Mouse (Mus musculus): ENCODE results near the gene Paxip1. TPM values are rescaled to one million over a fixed set of nuclear protein-coding genes. Genes with fewer than 3 reads are reported as not detected.

Gene Paxip1
- polyA plus RNA-seq, 1 experiment = 34.8 TPM

DNA sequence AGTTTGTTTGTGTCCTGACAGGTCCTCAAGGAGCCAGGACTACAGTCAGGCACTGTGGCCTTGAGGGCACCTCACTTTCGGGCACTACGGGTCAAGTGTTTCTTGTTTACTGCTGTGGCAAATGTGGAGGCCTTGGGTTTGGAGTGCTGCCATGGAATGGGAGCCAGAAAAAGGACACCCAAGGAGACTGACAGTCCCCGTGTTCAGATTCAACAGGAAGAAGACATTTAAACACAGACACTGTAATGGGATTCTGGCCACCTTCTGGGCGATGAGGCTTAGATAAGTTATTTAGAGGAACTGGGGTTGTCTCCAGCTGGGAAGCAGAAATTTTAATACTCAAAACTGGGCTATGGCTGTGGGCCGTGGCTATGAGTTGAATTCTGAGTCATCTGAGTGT, 60.8 kb downstream of the Paxip1 start:
- Histone ChIP-seq H3K27me3 (ENCODE audit: control insufficient read depth, insufficient read depth, low read length) (no peaks in the 10 kb centered on the region), H3K27ac (ENCODE audit: control insufficient read depth, insufficient read depth, low read depth, low read length) (no peak overlapping the region), H3K4me3 (ENCODE audit: control insufficient read depth, low read depth, low read length) (no peak overlapping the region), H3K4me1 (ENCODE audit: control insufficient read depth, insufficient read depth, low read length) (no peaks in the 10 kb centered on the region), H3K36me3 (ENCODE audit: control insufficient read depth, insufficient read depth, low read length) (no peaks in the 10 kb centered on the region)
- no peak for TF ChIP-seq POLR2A (IDR thresholded peaks at IDR 0.05; ENCODE audit: control insufficient read depth, low read depth, low read length)
- no peak for TF ChIP-seq CTCF (IDR thresholded peaks at IDR 0.05; ENCODE audit: control insufficient read depth, insufficient read depth, insufficient replicate concordance, low read depth, low read length)

DNA sequence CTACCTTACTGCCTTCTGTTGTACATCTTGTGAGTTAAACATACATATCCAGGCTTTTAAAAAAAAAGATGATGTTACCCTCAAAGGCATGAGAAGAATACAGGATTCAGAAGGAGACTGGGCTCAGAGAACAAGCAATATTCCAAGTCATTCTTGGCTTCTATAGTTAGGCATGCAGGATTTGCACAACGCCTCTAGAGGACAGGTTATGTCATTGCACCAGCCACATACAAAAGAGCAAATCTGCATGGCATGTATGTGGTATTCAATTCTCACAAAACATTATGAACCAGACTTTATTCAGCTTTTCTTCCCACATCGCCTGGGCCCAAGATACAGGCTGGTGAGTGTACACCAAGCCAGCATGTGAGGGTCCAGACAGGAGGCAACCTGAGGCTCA, 67.0 kb downstream of the Paxip1 start:
- H3K27ac ChIP-seq (ENCODE audit: control insufficient read depth, insufficient read depth, low read depth, low read length) = no peak overlapping the region
- no peaks in the 10 kb centered on the region for H3K4me1 ChIP-seq (ENCODE audit: control insufficient read depth, insufficient read depth, low read length)
- H3K4me3 ChIP-seq (ENCODE audit: control insufficient read depth, low read depth, low read length) = no peak overlapping the region
- H3K36me3 ChIP-seq (ENCODE audit: control insufficient read depth, insufficient read depth, low read length) = no peaks in the 10 kb centered on the region
- no peak for TF ChIP-seq CTCF (IDR thresholded peaks at IDR 0.05; ENCODE audit: control insufficient read depth, insufficient read depth, insufficient replicate concordance, low read depth, low read length)
- TF ChIP-seq POLR2A (IDR thresholded peaks at IDR 0.05; ENCODE audit: control insufficient read depth, low read depth, low read length) = no peak
- no peaks in the 10 kb centered on the region for H3K27me3 ChIP-seq (ENCODE audit: control insufficient read depth, insufficient read depth, low read length)

DNA sequence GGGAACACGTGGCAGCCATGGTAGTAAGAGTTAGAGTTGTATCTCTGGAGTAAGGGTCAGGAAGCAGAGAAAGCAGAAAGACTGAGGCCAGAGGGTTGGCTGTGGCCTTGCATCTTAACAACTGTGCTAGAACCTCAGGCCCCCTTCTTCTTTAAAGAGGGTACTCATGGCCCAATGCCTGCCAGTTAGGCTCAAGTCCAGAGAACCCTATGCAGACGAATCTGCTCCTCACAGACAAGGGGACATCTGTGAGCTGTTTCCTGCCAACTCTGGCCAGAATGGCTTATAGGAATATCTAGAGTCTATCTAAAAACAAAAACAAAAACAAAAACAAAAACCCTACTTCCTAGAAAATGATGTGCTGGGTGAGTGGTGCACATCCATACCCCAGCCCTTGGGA, 72.2 kb downstream of the Paxip1 start:
- no peak overlapping the region for H3K4me3 ChIP-seq (ENCODE audit: control insufficient read depth, low read depth, low read length)
- H3K27ac ChIP-seq (ENCODE audit: control insufficient read depth, insufficient read depth, low read depth, low read length) = no peak overlapping the region
- no peak for TF ChIP-seq CTCF (IDR thresholded peaks at IDR 0.05; ENCODE audit: control insufficient read depth, insufficient read depth, insufficient replicate concordance, low read depth, low read length)
- TF ChIP-seq POLR2A (IDR thresholded peaks at IDR 0.05; ENCODE audit: control insufficient read depth, low read depth, low read length) = no peak
- H3K27me3 ChIP-seq (ENCODE audit: control insufficient read depth, insufficient read depth, low read length) = no peaks in the 10 kb centered on the region
- no peaks in the 10 kb centered on the region for H3K36me3 ChIP-seq (ENCODE audit: control insufficient read depth, insufficient read depth, low read length)
- H3K4me1 ChIP-seq (ENCODE audit: control insufficient read depth, insufficient read depth, low read length) = no peaks in the 10 kb centered on the region

DNA sequence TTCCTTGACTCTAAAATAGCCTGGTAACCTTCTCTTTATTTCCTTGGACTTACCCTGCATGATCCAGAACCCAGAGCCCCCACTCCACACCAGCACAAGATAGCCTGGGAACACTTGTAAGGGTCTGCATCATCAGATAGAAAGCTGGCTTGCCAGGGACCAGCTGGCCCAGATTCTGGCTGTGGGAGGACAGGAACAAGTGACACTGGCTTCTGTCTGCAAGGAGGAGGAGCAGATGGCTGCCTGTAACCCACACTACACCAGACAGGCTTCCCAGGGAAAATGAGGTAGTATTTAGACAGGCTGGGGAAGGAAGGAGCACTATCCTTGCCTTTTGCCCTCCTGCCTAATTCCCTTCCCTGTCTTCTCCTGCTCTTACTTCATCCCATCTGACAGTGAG, 74.2 kb downstream of the Paxip1 start:
- Histone ChIP-seq H3K4me3 (ENCODE audit: control insufficient read depth, low read depth, low read length) (no peak overlapping the region), H3K4me1 (ENCODE audit: control insufficient read depth, insufficient read depth, low read length) (no peaks in the 10 kb centered on the region), H3K36me3 (ENCODE audit: control insufficient read depth, insufficient read depth, low read length) (no peaks in the 10 kb centered on the region), H3K27me3 (ENCODE audit: control insufficient read depth, insufficient read depth, low read length) (no peaks in the 10 kb centered on the region), H3K27ac (ENCODE audit: control insufficient read depth, insufficient read depth, low read depth, low read length) (no peak overlapping the region)
- TF ChIP-seq CTCF (IDR thresholded peaks at IDR 0.05; ENCODE audit: control insufficient read depth, insufficient read depth, insufficient replicate concordance, low read depth, low read length) (no peak), POLR2A (IDR thresholded peaks at IDR 0.05; ENCODE audit: control insufficient read depth, low read depth, low read length) (no peak)

DNA sequence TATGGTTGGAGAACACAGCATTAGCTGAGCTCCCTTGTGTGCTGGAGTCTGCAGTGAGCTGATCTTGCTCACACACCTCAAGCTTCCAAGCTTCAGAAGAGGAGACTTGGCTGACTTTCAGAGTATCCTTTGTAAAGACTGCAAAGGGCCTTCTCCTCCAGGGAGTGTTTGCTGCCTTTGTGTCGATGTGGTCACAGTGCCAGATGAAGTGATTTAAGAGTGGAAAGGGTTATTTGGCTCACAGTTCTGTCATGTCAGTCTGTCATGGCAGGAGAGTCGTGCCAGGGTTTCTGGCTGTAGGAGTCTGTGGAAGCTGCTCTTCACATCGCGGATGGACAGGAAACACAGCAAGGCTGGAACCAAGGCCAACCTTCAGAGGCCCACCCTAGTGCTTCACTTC, 75.5 kb downstream of the Paxip1 start:
- Histone ChIP-seq H3K27me3 (ENCODE audit: control insufficient read depth, insufficient read depth, low read length) (no peaks in the 10 kb centered on the region), H3K4me3 (ENCODE audit: control insufficient read depth, low read depth, low read length) (no peak overlapping the region), H3K36me3 (ENCODE audit: control insufficient read depth, insufficient read depth, low read length) (no peaks in the 10 kb centered on the region), H3K4me1 (ENCODE audit: control insufficient read depth, insufficient read depth, low read length) (no peaks in the 10 kb centered on the region), H3K27ac (ENCODE audit: control insufficient read depth, insufficient read depth, low read depth, low read length) (no peak overlapping the region)
- TF ChIP-seq POLR2A (IDR thresholded peaks at IDR 0.05; ENCODE audit: control insufficient read depth, low read depth, low read length) (no peak), CTCF (IDR thresholded peaks at IDR 0.05; ENCODE audit: control insufficient read depth, insufficient read depth, insufficient replicate concordance, low read depth, low read length) (no peak)

DNA sequence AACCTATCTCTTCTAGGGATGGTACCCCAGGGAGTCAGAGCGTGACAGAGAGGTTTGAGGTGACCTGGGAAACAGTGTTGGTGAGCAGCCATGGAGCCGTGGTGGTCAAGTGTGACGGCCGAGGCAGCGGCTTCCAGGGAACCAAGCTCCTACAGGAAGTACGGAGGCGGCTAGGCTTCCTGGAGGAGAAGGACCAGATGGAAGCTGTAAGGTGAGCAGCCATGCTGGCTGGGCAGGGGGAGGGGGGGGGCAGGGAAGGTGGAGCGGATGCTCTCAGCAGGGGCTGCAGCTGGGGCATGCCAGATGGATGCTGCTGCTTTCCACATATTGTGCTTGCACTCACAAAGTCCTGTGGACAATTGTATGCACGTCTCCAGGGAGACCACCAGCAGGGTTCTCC, 77.1 kb downstream of the Paxip1 start:
- Histone ChIP-seq H3K4me3 (ENCODE audit: control insufficient read depth, low read depth, low read length) (no peak overlapping the region), H3K4me1 (ENCODE audit: control insufficient read depth, insufficient read depth, low read length) (no peaks in the 10 kb centered on the region), H3K36me3 (ENCODE audit: control insufficient read depth, insufficient read depth, low read length) (no peaks in the 10 kb centered on the region), H3K27me3 (ENCODE audit: control insufficient read depth, insufficient read depth, low read length) (no peaks in the 10 kb centered on the region), H3K27ac (ENCODE audit: control insufficient read depth, insufficient read depth, low read depth, low read length) (no peak overlapping the region)
- TF ChIP-seq CTCF (IDR thresholded peaks at IDR 0.05; ENCODE audit: control insufficient read depth, insufficient read depth, insufficient replicate concordance, low read depth, low read length) (no peak), POLR2A (IDR thresholded peaks at IDR 0.05; ENCODE audit: control insufficient read depth, low read depth, low read length) (no peak)

DNA sequence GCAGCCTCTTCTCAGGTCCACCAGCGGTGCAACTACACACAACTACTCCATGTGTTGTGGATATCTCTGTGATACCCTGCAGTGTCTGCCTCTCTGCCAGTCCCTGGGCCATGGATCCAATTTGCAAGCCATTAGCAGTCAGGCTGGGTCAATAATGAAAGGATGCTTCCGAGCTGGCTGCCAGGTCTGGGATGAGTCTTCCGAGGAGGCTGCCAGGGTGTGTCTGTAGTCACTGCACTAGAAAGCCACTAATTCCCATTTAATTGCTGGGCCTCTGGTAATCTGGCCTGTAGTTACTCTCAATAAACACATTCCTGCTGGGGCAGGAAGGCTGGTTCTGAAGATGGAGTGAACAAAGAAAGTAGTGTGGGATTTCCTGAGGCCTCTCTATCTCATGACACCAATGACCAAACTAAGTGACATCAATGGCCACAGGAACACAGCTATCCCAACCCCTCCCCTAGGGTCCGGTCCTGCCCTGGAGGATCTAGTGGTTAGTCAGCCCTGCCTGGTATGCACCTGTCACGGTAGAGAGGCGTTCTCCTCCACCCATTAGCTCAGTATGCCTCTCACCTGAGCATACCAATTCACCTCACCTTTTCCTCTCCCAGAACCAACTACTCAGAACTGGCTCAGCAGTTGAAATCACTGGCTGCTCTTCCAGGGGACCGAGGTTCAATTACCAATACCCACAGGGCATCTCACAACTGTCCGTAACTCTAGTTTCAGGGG, 79.9 kb downstream of the Paxip1 start:
- Histone ChIP-seq H3K27ac (ENCODE audit: control insufficient read depth, insufficient read depth, low read depth, low read length) (no peak overlapping the region), H3K4me1 (ENCODE audit: control insufficient read depth, insufficient read depth, low read length) (no peaks in the 10 kb centered on the region), H3K4me3 (ENCODE audit: control insufficient read depth, low read depth, low read length) (no peak overlapping the region), H3K36me3 (ENCODE audit: control insufficient read depth, insufficient read depth, low read length) (no peaks in the 10 kb centered on the region), H3K27me3 (ENCODE audit: control insufficient read depth, insufficient read depth, low read length) (no peaks in the 10 kb centered on the region)
- TF ChIP-seq POLR2A (IDR thresholded peaks at IDR 0.05; ENCODE audit: control insufficient read depth, low read depth, low read length) = no peak
- TF ChIP-seq CTCF (IDR thresholded peaks at IDR 0.05; ENCODE audit: control insufficient read depth, insufficient read depth, insufficient replicate concordance, low read depth, low read length) = no peak
